Mouse (Mus musculus) hindbrain, embryonic 10.5 days (tissue): ENCODE data around the gene Tfam. TPM values are rescaled to one million over a fixed set of nuclear protein-coding genes. Genes with fewer than 3 reads are reported as not detected.

Source experiments
- DNase-seq: peaks from one replicate; pipeline ENCODE4 v3.0.0-alpha.2; 2017; ENCODE audit warnings: low spot score
- H3K27ac ChIP-seq: fragments of 300-500 bp; sonication (generic); 2 replicates; pipeline ENCODE4 v1.5.1; 2016; ENCODE audit warnings: mild to moderate bottlenecking, moderate library complexity
- H3K27me3 ChIP-seq: fragments of 300-500 bp; sonication (generic); 2 replicates; pipeline ENCODE4 v1.6.1; 2016; ENCODE audit warnings: mild to moderate bottlenecking; ENCODE audit not compliant: poor library complexity, insufficient read depth, severe bottlenecking
- H3K36me3 ChIP-seq: fragments of 300-500 bp; sonication (generic); 2 replicates; pipeline ENCODE4 v1.6.1; 2016; ENCODE audit warnings: mild to moderate bottlenecking, moderate library complexity
- H3K4me1 ChIP-seq: fragments of 300-500 bp; sonication (generic); replicated peaks from 2 replicates; pipeline ENCODE4 v1.6.1; 2016; ENCODE audit warnings: mild to moderate bottlenecking
- H3K4me3 ChIP-seq: fragments of 300-500 bp; sonication (generic); 2 replicates; pipeline ENCODE4 v1.5.1; 2016; ENCODE audit warnings: mild to moderate bottlenecking, moderate library complexity
- H3K9me3 ChIP-seq: fragments of 300-500 bp; sonication (generic); 2 replicates; pipeline ENCODE4 v1.6.1; 2016; ENCODE audit warnings: mild to moderate bottlenecking, moderate library complexity
- WGBS: fragments of 180-500 bp; shearing (Covaris S2); methylation state at CpG from one replicate; pipeline ENCODE4 v1.1.7; 2016; 5-methylcytosine and 5-hydroxymethylcytosine counted together
- polyA plus RNA-seq: library from polyadenylated mRNA; unstranded; fragments of >200 nt; fragmentation: Nextera tagmentation; extraction: Ambion mirVana; gene quantifications from 2 replicates; pipeline ENCODE4 v1.2.1, GENCODE M21; 2016

Gene Tfam
- polyA plus RNA-seq, 1 experiment from 2014 or later, result 66.9 TPM

DNA sequence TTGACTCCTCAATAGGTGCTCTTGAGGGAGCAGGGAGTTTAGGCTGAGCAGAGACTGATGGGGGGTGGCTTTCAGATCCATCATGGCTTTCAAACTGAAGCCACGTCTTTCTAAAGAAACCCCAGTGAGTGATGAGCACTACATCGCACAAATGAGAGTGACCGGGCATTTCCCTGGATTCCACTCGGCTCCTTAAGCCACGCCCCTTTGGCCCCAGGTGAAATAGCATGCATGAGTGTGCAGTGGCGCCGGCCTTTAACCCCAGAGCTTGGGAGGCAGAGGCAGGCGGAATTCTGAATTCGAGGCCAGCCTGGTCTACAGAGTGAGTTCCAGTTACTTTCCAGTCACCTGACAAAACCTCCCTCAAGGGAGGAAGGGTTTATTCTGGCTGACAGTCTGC is 22.1 kb downstream of the Tfam start:
- H3K27ac ChIP-seq, result no peak overlapping the region
- no peaks in the 10 kb centered on the region for H3K36me3 ChIP-seq
- peaks cover 5% of the 10 kb centered on the region; the same call in 1 of the 2 replicates for H3K4me1 ChIP-seq
- 79% methylated on average over 9 of the region's 9 CpGs for WGBS
- H3K27me3 ChIP-seq, result no peaks in the 10 kb centered on the region
- no peak overlapping the region for H3K4me3 ChIP-seq
- no peak for DNase-seq
- H3K9me3 ChIP-seq, result no peaks in the 10 kb centered on the region

DNA sequence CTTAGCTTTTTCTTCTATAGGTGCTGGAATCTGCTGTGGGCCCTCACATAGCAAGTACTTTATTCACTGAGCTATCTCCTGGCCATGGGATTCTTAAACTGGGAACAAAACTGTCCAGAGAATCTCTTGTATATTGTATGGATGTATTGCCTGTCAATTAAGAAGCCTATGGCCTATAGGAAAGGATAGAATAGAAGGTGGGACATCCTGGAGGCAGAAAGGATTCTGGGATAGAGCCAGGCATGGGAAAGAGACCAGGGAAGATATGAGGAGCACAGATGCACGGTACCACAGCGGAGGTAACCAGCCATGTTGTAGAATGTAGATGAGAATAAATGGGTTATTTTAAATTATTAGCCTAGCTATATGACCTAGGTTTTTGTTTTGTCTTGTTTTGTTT is 36.6 kb downstream of the Tfam start:
- Histone ChIP-seq H3K27me3 (no peaks in the 10 kb centered on the region), H3K4me3 (no peak overlapping the region), H3K36me3 (no peaks in the 10 kb centered on the region), H3K4me1 (no peaks in the 10 kb centered on the region), H3K27ac (no peak overlapping the region), H3K9me3 (no peaks in the 10 kb centered on the region)
- DNase-seq, result no peak
- 91% methylated on average over 2 of the region's 2 CpGs for WGBS

DNA sequence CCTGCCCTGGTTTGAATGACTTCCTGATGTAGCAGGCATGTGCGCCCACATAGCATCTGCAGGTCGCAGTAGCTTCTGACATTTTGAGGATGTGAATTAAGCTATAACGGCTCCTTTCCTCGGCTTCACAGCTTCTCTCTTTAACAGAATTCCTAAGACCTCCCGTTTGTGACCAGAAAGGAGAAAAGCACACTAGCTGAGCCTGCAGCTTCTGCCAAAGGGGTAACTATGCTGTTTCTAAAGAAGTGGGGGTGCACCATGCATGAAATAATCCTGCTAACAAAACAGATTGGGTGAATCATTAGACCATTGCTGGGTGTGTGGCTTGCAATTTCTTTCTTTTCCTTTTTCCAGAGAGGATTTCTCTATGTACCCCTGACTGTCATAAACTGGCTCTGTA is 37.1 kb downstream of the Tfam start:
- Histone ChIP-seq H3K27ac (no peak overlapping the region), H3K9me3 (no peaks in the 10 kb centered on the region), H3K4me1 (no peaks in the 10 kb centered on the region), H3K36me3 (no peaks in the 10 kb centered on the region), H3K27me3 (no peaks in the 10 kb centered on the region), H3K4me3 (no peak overlapping the region)
- WGBS, result 77% methylated on average over 5 of the region's 5 CpGs
- no peak for DNase-seq

DNA sequence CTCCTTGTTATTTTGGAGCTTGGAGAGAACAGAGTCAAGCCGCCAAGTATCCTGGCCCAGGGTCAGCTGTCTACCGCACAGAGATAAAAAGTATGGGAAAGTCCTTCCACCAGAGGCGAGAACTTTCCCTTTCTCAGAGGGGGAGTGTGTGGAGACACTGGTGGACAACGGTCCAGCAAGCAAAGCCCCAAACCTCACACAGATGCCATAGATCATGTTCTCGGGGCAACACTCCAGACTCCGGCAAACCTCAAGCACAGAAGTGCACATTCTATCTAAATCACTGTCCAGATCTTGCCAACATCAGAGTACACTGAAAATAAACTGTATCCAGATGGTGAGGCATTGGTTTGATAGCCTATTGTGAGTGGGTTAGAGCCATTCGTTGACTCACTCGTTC is 39.4 kb downstream of the Tfam start:
- H3K4me3 ChIP-seq, result no peak overlapping the region
- H3K4me1 ChIP-seq, result peaks cover 8% of the 10 kb centered on the region; the same call in 1 of the 2 replicates
- WGBS, result 93% methylated on average over 8 of the region's 8 CpGs
- H3K9me3 ChIP-seq, result no peaks in the 10 kb centered on the region
- no peaks in the 10 kb centered on the region for H3K27me3 ChIP-seq
- H3K27ac ChIP-seq, result no peak overlapping the region
- no peak for DNase-seq
- no peaks in the 10 kb centered on the region for H3K36me3 ChIP-seq

DNA sequence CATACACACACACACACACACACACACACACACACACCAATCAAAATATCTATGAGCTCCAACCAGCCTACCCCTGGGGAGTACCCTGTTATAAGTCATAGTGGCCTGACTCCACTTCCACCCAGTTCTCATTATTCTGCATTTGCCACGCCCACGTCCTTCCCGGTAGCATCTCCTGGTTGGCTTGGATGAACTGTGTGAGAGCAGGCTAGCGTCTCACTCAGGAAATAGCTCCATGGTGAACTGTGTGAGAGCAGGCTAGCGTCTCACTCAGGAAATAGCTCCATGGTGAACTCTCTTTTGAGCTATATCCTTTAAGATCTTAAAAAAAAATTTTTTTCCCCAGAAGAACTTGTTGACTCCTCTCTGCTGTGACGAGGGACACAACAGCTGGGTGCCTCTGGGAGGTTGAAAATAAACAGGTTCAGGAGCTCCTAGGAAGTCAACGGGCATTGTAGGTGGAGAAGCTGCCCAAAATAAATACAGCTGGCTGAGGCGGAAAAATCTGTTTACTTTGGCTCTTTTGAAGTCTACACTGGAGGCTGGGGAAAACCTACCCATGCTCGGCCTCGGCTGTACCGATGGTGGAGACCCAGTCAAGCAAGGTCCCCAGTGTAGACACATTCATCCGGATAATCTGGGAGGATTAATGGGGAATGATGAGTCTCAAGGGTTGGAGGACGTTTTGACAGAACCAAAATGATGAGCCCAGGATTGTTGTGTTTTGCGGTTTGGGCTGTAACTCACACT is 40.9 kb downstream of the Tfam start:
- Histone ChIP-seq H3K4me3 (no peak overlapping the region), H3K36me3 (no peaks in the 10 kb centered on the region), H3K27me3 (no peaks in the 10 kb centered on the region), H3K4me1 (peaks cover 15% of the 10 kb centered on the region; the same call in 1 of the 2 replicates), H3K9me3 (no peaks in the 10 kb centered on the region), H3K27ac (no peak overlapping the region)
- 68% methylated on average over 14 of the region's 14 CpGs for WGBS
- DNase-seq, result no peak

DNA sequence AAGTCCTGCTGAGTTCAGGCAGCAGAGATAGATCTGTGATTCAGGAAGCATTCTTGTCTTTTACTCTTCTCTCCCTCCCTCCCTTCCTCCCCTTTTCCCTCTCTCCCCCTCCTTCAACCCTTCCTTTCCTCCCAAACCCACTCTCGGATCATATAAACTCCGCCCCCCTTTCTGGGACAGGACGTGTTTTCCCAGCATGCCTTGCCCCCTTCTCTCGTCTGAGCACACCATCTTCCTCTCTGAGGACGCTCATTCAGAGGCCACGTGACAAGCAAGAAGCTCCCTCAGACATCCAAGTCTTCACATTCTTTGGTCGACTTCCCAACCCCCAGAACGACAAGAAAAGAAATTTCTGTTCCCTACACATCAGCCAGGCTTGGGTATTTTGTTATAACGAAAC is 42.6 kb downstream of the Tfam start:
- DNase-seq, result no peak
- H3K9me3 ChIP-seq, result no peaks in the 10 kb centered on the region
- 53% methylated on average over 9 of the region's 9 CpGs for WGBS
- no peak overlapping the region for H3K4me3 ChIP-seq
- no peaks in the 10 kb centered on the region for H3K27me3 ChIP-seq
- H3K36me3 ChIP-seq, result no peaks in the 10 kb centered on the region
- peaks cover 15% of the 10 kb centered on the region; the same call in 1 of the 2 replicates for H3K4me1 ChIP-seq
- no peak overlapping the region for H3K27ac ChIP-seq

DNA sequence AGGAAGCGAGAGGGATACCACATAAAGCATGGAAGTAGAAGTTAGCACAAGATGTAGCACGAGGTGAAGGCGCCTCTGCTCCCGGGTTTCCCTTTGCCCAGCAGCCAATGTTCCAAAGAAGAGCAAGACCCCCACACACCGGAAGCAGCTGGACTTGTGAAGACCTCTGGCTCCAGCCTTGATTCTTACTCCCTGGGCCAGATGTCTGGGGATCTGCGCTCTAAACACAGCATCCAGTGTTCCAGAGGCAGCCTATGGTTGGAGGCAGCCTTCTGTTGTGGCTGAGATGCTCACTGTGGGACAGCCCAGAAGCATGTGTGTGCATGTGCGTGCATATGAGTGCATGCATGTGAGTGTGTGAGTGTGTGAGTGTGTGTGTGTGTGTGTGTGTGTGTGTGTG is 43.4 kb downstream of the Tfam start:
- Histone ChIP-seq H3K27me3 (no peaks in the 10 kb centered on the region), H3K4me3 (no peak overlapping the region), H3K36me3 (no peaks in the 10 kb centered on the region), H3K9me3 (no peaks in the 10 kb centered on the region), H3K27ac (no peak overlapping the region), H3K4me1 (peaks cover 15% of the 10 kb centered on the region; the same call in 1 of the 2 replicates)
- 85% methylated on average over 7 of the region's 7 CpGs for WGBS
- DNase-seq, result no peak

DNA sequence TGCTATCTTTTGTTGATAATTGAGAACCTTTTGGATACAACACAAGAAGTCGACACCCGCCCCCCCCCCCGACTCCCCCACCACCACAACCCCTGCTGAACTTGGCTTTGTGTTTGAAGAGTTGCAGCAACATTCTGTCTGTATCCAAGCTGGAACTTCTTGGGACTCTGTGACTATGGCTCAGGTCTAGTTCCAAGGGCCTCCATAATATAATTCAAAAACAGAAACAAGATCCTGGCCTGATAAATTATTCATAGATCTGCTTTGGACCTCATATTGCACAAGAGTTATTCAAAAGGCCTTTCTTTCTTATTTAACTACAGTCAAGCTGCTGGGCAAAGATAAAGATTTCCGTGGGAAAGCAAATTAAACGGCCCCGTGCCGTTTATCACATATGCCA is 44.8 kb downstream of the Tfam start:
- no peaks in the 10 kb centered on the region for H3K36me3 ChIP-seq
- H3K9me3 ChIP-seq, result no peaks in the 10 kb centered on the region
- H3K4me3 ChIP-seq, result no peak overlapping the region
- no peaks in the 10 kb centered on the region for H3K27me3 ChIP-seq
- WGBS, result 68% methylated on average over 7 of the region's 7 CpGs
- no peak for DNase-seq
- peaks cover 15% of the 10 kb centered on the region; the same call in 1 of the 2 replicates for H3K4me1 ChIP-seq
- H3K27ac ChIP-seq, result 0 out of 2 replicates have a peak overlapping the region, but pooled peaks have one; percentile 1

DNA sequence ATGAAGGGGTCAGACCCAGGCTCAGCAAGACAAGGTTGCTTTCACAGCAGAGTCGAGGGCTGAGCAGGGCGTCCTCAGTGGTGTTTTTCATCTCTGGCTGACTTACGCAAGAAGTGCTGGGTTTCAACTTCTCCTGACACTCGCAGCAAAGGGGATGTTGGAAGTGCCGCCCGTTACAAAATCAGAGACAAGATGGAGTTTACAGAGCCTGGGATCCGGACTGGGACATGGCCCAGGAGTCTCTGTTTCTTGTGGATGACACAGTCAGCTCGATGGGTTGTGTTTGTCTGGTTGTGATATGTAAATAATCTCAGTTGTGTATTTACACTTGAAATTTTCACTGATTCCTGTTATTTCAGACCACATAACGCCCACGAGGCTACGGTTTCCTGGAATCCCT is 45.2 kb downstream of the Tfam start:
- Histone ChIP-seq H3K27ac (no peak overlapping the region), H3K36me3 (no peaks in the 10 kb centered on the region), H3K4me1 (peaks cover 15% of the 10 kb centered on the region; the same call in 1 of the 2 replicates), H3K4me3 (no peak overlapping the region), H3K27me3 (no peaks in the 10 kb centered on the region), H3K9me3 (no peaks in the 10 kb centered on the region)
- no peak for DNase-seq
- 73% methylated on average over 11 of the region's 11 CpGs for WGBS

DNA sequence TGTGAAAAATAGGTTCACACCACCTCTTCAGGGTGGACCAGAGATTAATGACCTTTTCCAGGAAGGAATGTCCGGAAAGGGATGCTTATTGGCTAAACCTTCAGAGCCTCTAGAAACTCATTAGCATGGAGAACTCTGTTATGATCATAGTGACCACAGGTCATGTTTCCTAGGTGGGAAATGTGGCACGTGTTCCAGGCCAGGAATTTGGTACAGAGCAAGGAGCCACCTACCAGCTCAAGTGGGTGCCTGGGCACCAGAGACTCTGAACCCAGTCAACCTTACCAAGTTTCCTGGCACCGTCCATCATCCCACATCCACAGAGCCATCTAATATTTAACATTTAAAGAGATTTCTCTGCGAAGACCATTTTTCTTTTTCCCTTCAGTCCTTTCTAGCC is 49.4 kb downstream of the Tfam start:
- H3K27me3 ChIP-seq, result no peaks in the 10 kb centered on the region
- no peak for DNase-seq
- peaks cover 6% of the 10 kb centered on the region; the same call in 1 of the 2 replicates for H3K4me1 ChIP-seq
- H3K36me3 ChIP-seq, result no peaks in the 10 kb centered on the region
- no peaks in the 10 kb centered on the region for H3K9me3 ChIP-seq
- H3K27ac ChIP-seq, result no peak overlapping the region
- H3K4me3 ChIP-seq, result no peak overlapping the region
- 87% methylated on average over 4 of the region's 4 CpGs for WGBS

DNA sequence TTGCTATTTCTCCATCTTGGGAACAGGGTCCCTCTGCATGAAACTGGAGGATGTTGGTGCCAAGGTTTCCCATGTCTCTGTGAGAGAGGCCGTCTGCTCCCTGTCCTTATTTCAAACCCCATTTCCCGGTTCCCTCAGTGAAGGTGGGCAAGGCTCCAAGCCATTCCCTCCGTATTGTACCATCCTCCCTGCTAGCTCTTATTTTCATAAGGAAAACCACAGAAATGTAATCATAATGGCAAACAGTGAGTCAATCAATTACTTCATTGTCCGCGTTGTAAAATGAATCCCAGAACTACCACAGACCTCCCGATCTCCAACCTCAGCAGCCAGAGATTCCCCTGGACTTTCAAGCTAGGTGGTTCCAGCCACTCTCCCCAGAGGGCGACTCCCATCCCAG is 53.0 kb downstream of the Tfam start:
- H3K27me3 ChIP-seq, result no peaks in the 10 kb centered on the region
- H3K9me3 ChIP-seq, result peaks cover 5% of the 10 kb centered on the region; the same call in 1 of the 2 replicates
- no peak overlapping the region for H3K27ac ChIP-seq
- H3K4me1 ChIP-seq, result no peaks in the 10 kb centered on the region
- WGBS, result 90% methylated on average over 7 of the region's 7 CpGs
- H3K4me3 ChIP-seq, result no peak overlapping the region
- no peaks in the 10 kb centered on the region for H3K36me3 ChIP-seq
- no peak for DNase-seq

DNA sequence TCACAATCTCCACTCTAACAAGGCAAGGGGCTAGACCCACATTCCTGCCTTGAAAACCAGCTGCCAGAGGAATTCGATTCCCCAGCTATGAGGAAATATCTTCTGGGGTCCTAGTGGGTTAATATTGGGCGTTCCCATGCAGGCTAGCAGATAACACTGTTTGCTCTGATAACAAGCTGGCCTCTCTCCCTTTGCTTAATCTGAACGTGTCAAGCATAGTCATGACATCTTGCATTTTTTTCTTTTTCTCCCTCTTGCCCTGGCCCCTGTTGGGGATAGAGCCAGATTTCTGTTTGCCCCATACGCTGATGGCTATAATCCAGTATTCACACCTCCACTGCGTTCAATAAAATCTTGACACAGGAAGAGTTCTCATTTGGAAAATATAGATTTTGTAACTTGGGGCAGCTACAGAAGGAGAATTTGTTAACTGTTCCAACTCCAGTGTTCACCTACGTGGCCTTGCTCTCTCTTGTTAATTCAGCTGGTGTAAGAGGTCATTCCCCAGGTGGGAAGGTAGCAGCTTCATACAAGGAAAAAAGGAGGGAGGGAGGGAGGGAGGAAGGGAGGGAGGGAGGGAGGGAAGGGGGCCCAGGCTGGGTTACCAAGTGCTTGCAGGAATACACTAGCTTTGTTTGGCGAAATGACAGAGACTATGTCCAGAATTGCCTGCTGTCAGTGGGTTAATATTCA is 54.6 kb downstream of the Tfam start:
- H3K27ac ChIP-seq, result no peak overlapping the region
- peaks cover 5% of the 10 kb centered on the region; the same call in 1 of the 2 replicates for H3K9me3 ChIP-seq
- H3K36me3 ChIP-seq, result no peaks in the 10 kb centered on the region
- no peaks in the 10 kb centered on the region for H3K27me3 ChIP-seq
- DNase-seq, result no peak
- no peak overlapping the region for H3K4me3 ChIP-seq
- 66% methylated on average over 7 of the region's 7 CpGs for WGBS
- H3K4me1 ChIP-seq, result no peaks in the 10 kb centered on the region

DNA sequence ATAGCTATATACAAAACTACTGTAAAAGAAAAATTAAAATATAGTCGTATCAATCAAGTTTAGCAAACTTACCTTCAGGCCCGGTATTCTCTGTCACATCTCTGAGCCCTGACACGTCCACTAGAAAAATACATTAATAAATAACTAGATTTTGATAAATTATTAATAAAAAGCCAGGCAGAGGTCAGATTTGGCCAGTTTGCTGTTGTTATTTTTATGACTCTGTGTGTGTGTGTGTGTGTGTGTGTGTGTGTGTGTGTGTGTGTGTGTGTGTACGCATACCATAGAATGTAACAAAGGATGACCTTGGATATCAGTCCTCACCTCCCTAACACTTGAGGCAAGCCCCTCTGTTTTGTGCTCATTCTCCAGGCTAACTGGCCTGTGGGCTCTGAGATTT is 56.1 kb downstream of the Tfam start:
- DNase-seq, result no peak
- 94% methylated on average over 4 of the region's 4 CpGs for WGBS

More for the DNA sequence above, 56.1 kb downstream of the Tfam start:
- Histone ChIP-seq H3K27me3 (no peaks in the 10 kb centered on the region), H3K4me1 (no peaks in the 10 kb centered on the region), H3K36me3 (no peaks in the 10 kb centered on the region), H3K4me3 (no peak overlapping the region), H3K27ac (no peak overlapping the region), H3K9me3 (peaks cover 5% of the 10 kb centered on the region; the same call in 1 of the 2 replicates)
